Mouse (Mus musculus) lung, postnatal 0 days (tissue): ENCODE measurements at regions not wholly inside any gene's neighbourhood (a gene's known extent, or its start where the extent isn't known, plus 50 kb on each side); places are given as distances from the start of the nearest gene placed in this dataset.

Source experiments
- CTCF ChIP-seq: IDR thresholded peaks from 2 replicates; pipeline ENCODE4 v1.5.1; 2016; ENCODE audit warnings: antibody characterized with exemption, mild to moderate bottlenecking
- EP300 ChIP-seq: IDR thresholded peaks from 2 replicates; pipeline ENCODE4 v1.6.1; 2016; ENCODE audit warnings: antibody characterized with exemption, mild to moderate bottlenecking, control low read depth

DNA sequence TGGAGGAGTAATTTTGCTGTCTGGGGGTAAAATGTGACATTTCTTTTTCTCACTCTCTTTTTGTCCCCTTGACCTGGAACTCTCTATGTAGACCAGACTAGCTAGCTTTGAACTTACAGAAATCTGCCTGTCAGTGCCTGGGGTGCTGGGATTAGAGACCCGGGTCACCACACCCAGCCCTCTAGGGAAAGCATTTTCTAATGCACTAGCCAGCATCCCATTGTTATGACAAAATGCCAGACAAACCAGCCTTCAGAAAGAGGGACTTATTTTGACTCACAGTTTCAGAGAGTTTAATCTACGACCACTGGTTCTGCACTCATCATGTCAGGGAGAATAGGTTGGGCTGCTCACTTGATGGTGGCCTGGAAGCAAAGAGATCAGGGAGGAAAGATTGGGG is 240.4 kb downstream of the Enc1 start:
- TF ChIP-seq CTCF = no peak
- TF ChIP-seq EP300 = no peak
